Comparison of ENCODE assay signal across 30 mouse cellular contexts in the genomic region with DNA sequence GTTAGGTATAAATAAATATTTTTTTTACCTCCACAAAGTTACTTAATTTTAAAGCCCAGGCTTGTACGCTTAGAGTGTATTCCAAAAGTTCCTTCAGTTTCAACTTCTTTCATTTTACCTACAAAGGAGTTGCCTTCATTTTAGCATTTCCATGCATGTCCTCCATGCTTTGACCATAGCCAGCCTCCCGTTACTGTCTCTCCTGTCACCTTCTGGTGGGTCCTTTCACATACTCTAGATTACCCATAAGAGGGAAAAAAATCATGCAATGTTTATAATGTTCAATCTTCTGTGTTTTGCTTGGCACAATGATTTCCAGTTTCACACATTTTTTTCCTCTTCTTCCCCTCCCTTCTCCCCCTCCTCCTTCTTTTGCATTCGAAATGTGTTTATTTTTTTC. TPM values are rescaled to one million over a fixed set of nuclear protein-coding genes. Genes with fewer than 3 reads are reported as not detected.
"Had no signal": no experiment of that assay in that cellular context is flagged by ENCODE, and none has a peak within 500 bp of the region (broad histone marks: within the 10 kb centered on the region; RNA-seq: fewer than 3 reads in every experiment).

No protein-coding gene starts in this region.

- H3K27ac ChIP-seq: kidney, postnatal 0 days; limb, embryonic 10.5 days; limb, embryonic 13.5 days; liver, embryonic 12.5 days; liver, embryonic 15.5 days; lung, embryonic 15.5 days; midbrain, embryonic 10.5 days; midbrain, embryonic 13.5 days; neural tube, embryonic 13.5 days; stomach, embryonic 15.5 days had no signal

- ATAC-seq: liver, embryonic 12.5 days; midbrain, embryonic 13.5 days; midbrain, embryonic 16.5 days had no signal

- H3K27me3 ChIP-seq: limb, embryonic 13.5 days; liver, embryonic 12.5 days; liver, embryonic 15.5 days; lung, embryonic 15.5 days; megakaryocyte, embryonic 14.5 days; midbrain, embryonic 13.5 days; neural tube, embryonic 13.5 days; stomach, embryonic 15.5 days had no signal

- H3K36me3 ChIP-seq: limb, embryonic 10.5 days; limb, embryonic 13.5 days; liver, embryonic 12.5 days; liver, embryonic 15.5 days; lung, embryonic 15.5 days; midbrain, embryonic 10.5 days; midbrain, embryonic 13.5 days; neural tube, embryonic 13.5 days; stomach, embryonic 15.5 days had no signal

- H3K4me3 ChIP-seq: limb, embryonic 10.5 days; limb, embryonic 13.5 days; liver, embryonic 12.5 days; liver, embryonic 15.5 days; lung, embryonic 15.5 days; megakaryocyte, embryonic 14.5 days; midbrain, embryonic 10.5 days; midbrain, embryonic 13.5 days; myocyte; neural tube, embryonic 13.5 days; stomach, embryonic 15.5 days had no signal

- H3K4me1 ChIP-seq: limb, embryonic 10.5 days; limb, embryonic 13.5 days; liver, embryonic 12.5 days; liver, embryonic 15.5 days; lung, embryonic 15.5 days; megakaryocyte, embryonic 14.5 days; midbrain, embryonic 10.5 days; midbrain, embryonic 13.5 days; neural tube, embryonic 13.5 days; stomach, embryonic 15.5 days had no signal

- DNase-seq: kidney, adult 9 months; kidney, postnatal 25 days; layer of hippocampus, adult 9-11 months; liver; lung, adult 18-20 months; lung, postnatal 10 days; retina, postnatal 1 day; right cerebral cortex, postnatal 25 days; spleen, adult 18-20 months; thymus, postnatal 36 days had no signal

- H3K9ac ChIP-seq: limb, embryonic 13.5 days; liver, embryonic 12.5 days; liver, embryonic 15.5 days; lung, embryonic 15.5 days; midbrain, embryonic 13.5 days; neural tube, embryonic 13.5 days; stomach, embryonic 15.5 days had no signal

RNA-seq across cellular contexts. Expression of a gene that starts 53.1 kb away (rescaled TPM):
- total RNA-seq: layer of hippocampus, postnatal 25 days; left cerebral cortex, adult 18-20 months; left cerebral cortex, postnatal 25 days; monocyte, adult 5-6 weeks; neutrophil, adult 5-6 weeks had no signal
- polyA plus RNA-seq: kidney, postnatal 0 days; large intestine, adult 2 months; limb, embryonic 10.5 days; limb, embryonic 13.5 days; liver, embryonic 12.5 days; liver, embryonic 15.5 days; lung, embryonic 15.5 days; midbrain, embryonic 10.5 days; midbrain, embryonic 13.5 days; midbrain, embryonic 16.5 days; myocyte; neural tube, embryonic 13.5 days; stomach, embryonic 15.5 days; urinary bladder, adult 2 months had no signal
